Mouse (Mus musculus): ENCODE data around the gene Ccdc69. TPM values are rescaled to one million over a fixed set of nuclear protein-coding genes. Genes with fewer than 3 reads are reported as not detected.

Gene Ccdc69
- total and polyA plus RNA-seq, 3 experiments: 0.31 to 0.42 TPM; not detected in 1

DNA sequence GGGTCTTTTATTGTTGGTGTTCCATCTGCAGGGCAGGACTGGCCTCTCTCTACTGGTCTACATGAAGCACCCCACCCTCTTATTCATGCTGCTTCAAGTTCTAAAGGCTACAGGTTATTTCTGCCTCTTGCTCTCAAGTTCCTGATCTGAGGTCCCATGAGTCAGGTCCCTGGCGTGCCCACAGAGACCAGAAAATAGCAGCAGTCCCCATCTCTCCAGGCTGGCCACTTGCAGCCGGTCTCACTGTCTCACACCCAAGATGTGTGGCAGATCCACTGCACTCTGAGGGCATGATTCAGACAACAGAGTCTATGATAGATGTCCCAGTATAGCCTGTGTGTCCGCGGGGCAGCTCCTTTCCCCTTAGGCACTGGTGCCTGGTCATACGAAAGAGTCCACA lies 17.1 kb downstream of the Ccdc69 start:
- TF ChIP-seq ZKSCAN1 (IDR thresholded peaks at IDR 0.05; ENCODE audit: low read depth, low read length): no peak

DNA sequence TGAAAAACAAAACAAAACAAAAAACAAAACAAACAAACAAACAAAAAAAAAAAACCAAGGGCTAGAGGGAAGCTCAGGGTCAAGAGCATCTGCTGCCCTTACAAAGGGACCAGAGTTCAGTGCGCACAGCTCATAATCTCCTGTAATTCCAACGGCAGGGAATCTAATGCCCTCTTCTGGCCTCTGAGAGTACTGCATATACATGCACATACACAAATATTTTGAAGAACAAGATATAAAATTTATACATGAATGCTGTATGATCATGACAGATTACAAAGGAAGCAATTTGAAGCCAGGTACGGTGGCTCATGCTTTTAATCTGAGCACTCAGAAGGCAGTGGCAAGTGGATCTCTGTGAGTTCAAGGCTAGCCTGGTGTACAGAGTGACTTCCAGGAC lies 20.4 kb downstream of the Ccdc69 start:
- peak; percentile 76 for DNase-seq (ENCODE audit: low read depth, low spot score)
- TF ChIP-seq POLR2A (IDR thresholded peaks at IDR 0.05; ENCODE audit: control insufficient read depth in 1 of 2, insufficient read depth in 1 of 2, low read depth in 1 of 2, low read length in 2 of 2, poor library complexity in 1 of 2): no peak
- TF ChIP-seq SMC3 (IDR thresholded peaks at IDR 0.05; ENCODE audit: low read depth, low read length): peak; percentile 38
- TF ChIP-seq RAD21 (IDR thresholded peaks at IDR 0.05; ENCODE audit: low read depth, low read length): peak; percentile 27
- TF ChIP-seq ZC3H11A (IDR thresholded peaks at IDR 0.05; ENCODE audit: low read depth, low read length): peak; percentile 34; the same call in 1 of the 2 replicates
- TF ChIP-seq CTCF (IDR thresholded peaks at IDR 0.05 in 2 of 3, conservative IDR thresholded peaks at IDR 0.05 in 1 of 3; ENCODE audit: control insufficient read depth in 1 of 3, insufficient read depth in 1 of 3, low read depth in 2 of 3, low read length in 3 of 3, poor library complexity in 1 of 3, severe bottlenecking in 1 of 3): peak; percentile 25 to 49 (median 48); a peak in 4 of 6 replicates

More for the DNA sequence above, 17.1 kb downstream of the Ccdc69 start:
- Histone ChIP-seq H3K9me3 (replicated peaks; ENCODE audit: insufficient read depth, low read length) (no peaks in the 10 kb centered on the region), H3K9ac (ENCODE audit: control insufficient read depth, low read depth, low read length, poor library complexity, severe bottlenecking) (no peak overlapping the region), H3K36me3 (ENCODE audit: control insufficient read depth in 1 of 2, insufficient read depth in 2 of 2, low read length in 2 of 2) (no peaks in the 10 kb centered on the region), H3K4me3 (ENCODE audit: control insufficient read depth in 1 of 2, insufficient read depth in 1 of 2, low read depth in 2 of 2, low read length in 2 of 2) (no peak overlapping the region), H3K27me3 (ENCODE audit: control insufficient read depth in 1 of 2, insufficient read depth in 2 of 2, low read length in 2 of 2) (peaks cover 2 to 6% of the 10 kb centered on the region in 2 experiments), H3K27ac (ENCODE audit: control insufficient read depth, low read depth, low read length) (no peak overlapping the region), H3K79me2 (ENCODE audit: control insufficient read depth, insufficient read depth, low read length, poor library complexity) (no peaks in the 10 kb centered on the region), H3K4me1 (ENCODE audit: control insufficient read depth in 1 of 2, insufficient read depth in 2 of 2, low read length in 2 of 2) (no peaks in the 10 kb centered on the region)
- no peak for DNase-seq (ENCODE audit: low read depth, low spot score)

DNA sequence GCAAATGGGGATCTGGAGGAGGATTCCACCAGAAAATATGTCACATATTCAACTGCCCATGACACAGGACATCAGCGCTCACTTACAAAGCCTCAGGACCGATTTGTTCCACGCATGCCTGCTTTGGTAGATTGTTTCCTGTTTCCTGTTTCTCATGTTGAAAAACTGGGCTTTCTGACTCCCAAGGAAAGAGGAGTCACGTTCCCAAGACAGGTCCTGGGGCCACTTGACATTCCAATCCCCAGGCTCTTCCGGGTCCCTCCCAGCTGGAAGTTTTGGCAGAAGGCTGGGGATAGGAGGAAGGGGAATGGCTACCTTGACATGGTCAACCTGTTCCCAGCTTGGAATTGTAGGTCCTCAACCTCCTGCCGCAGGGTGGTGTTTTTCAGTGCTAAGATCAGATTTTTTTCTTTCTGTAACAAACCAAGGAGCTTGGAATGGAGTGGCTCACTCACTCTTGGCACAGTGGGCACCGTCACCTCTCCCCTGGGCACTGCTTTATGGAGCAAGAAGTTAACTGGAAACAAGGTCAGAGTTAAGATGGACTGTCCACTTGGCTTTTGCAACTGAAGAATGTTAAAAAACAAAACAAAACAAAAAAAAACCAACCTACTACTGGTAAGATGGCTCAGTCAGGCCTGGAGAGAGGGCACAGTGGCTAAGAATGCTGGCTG lies 27.0 kb downstream of the Ccdc69 start:
- Histone ChIP-seq H3K9me3 (replicated peaks; ENCODE audit: insufficient read depth, low read length) (no peaks in the 10 kb centered on the region), H3K4me3 (ENCODE audit: control insufficient read depth in 1 of 2, insufficient read depth in 1 of 2, low read depth in 2 of 2, low read length in 2 of 2) (no peak overlapping the region), H3K79me2 (ENCODE audit: control insufficient read depth, insufficient read depth, low read length, poor library complexity) (no peaks in the 10 kb centered on the region), H3K4me1 (ENCODE audit: control insufficient read depth in 1 of 2, insufficient read depth in 2 of 2, low read length in 2 of 2) (no peaks in the 10 kb centered on the region), H3K27me3 (ENCODE audit: control insufficient read depth in 1 of 2, insufficient read depth in 2 of 2, low read length in 2 of 2) (peaks cover 3% of the 10 kb centered on the region in 2 experiments; a peak in 3 of 4 replicates), H3K27ac (ENCODE audit: control insufficient read depth, low read depth, low read length) (no peak overlapping the region), H3K9ac (ENCODE audit: control insufficient read depth, low read depth, low read length, poor library complexity, severe bottlenecking) (no peak overlapping the region), H3K36me3 (ENCODE audit: control insufficient read depth in 1 of 2, insufficient read depth in 2 of 2, low read length in 2 of 2) (no peaks in the 10 kb centered on the region)
- TF ChIP-seq GATA1 (IDR thresholded peaks at IDR 0.05; ENCODE audit: low read depth, low read length) (no peak), MAX (IDR thresholded peaks at IDR 0.05; ENCODE audit: low read length) (no peak), MYB (IDR thresholded peaks at IDR 0.05; ENCODE audit: low read depth, low read length) (no peak), ELF1 (IDR thresholded peaks at IDR 0.05; ENCODE audit: low read depth, low read length) (no peak), NRF1 (IDR thresholded peaks at IDR 0.05; ENCODE audit: insufficient read depth, low read depth, low read length, poor library complexity, severe bottlenecking) (no peak), TAL1 (IDR thresholded peaks at IDR 0.05; ENCODE audit: low read length) (no peak)
- no peak for DNase-seq (ENCODE audit: low read depth, low spot score)

More for the DNA sequence above, 20.4 kb downstream of the Ccdc69 start:
- Histone ChIP-seq H3K27me3 (ENCODE audit: control insufficient read depth in 1 of 2, insufficient read depth in 2 of 2, low read length in 2 of 2) (peaks cover 0 to 6% of the 10 kb centered on the region in 2 experiments; a peak in 3 of 4 replicates), H3K9me3 (replicated peaks; ENCODE audit: insufficient read depth, low read length) (no peaks in the 10 kb centered on the region), H3K27ac (ENCODE audit: control insufficient read depth, low read depth, low read length) (no peak overlapping the region), H3K4me3 (ENCODE audit: control insufficient read depth in 1 of 2, insufficient read depth in 1 of 2, low read depth in 2 of 2, low read length in 2 of 2) (no peak overlapping the region), H3K9ac (ENCODE audit: control insufficient read depth, low read depth, low read length, poor library complexity, severe bottlenecking) (no peak overlapping the region), H3K36me3 (ENCODE audit: control insufficient read depth in 1 of 2, insufficient read depth in 2 of 2, low read length in 2 of 2) (no peaks in the 10 kb centered on the region), H3K4me1 (ENCODE audit: control insufficient read depth in 1 of 2, insufficient read depth in 2 of 2, low read length in 2 of 2) (no peaks in the 10 kb centered on the region), H3K79me2 (ENCODE audit: control insufficient read depth, insufficient read depth, low read length, poor library complexity) (no peaks in the 10 kb centered on the region)

All from MEL (cell line).